Mouse (Mus musculus): ENCODE measurements at regions not wholly inside any gene's neighbourhood (a gene's known extent, or its start where the extent isn't known, plus 50 kb on each side); places are given as distances from the start of the nearest gene placed in this dataset.

DNA sequence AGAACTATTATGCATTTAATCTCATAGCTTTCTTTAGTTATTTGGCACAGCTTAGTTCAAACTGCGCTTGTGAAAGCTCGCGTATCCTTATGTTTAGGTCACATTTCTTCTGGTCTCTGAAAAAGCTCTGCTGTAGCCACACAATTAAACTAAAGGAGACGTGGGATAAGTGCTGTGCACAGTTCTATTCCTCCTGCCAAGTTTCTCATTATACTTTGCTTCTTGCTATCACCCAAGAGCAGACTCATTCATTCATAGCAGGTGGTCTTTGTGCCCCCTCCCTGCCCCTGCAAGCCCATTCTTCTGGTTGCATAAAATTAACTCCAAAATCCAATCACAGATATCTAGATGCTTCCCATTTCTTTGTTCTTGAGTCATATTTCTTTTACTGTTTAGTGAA is 403.6 kb upstream of the Map3k7 start:
- TF ChIP-seq CTCF (IDR thresholded peaks at IDR 0.05; ENCODE audit: extremely low read depth, insufficient read length, insufficient replicate concordance, low read depth, low read length) (no peak), POLR2A (IDR thresholded peaks at IDR 0.05; ENCODE audit: low read depth, low read length) (no peak)
